Mouse (Mus musculus): Measurements from ENCODE around the gene Nt5dc1. TPM values are rescaled to one million over a fixed set of nuclear protein-coding genes. Genes with fewer than 3 reads are reported as not detected.
A peak's percentile ranks its signal among the peaks of the same experiment; 100 is the strongest.
"Not testable (repeated sequence)": the region's sequence is repeated elsewhere in the genome, so short reads cannot be mapped to it uniquely, and the experiment has no call there.

Nt5dc1 gene
- polyA plus RNA-seq (2011; ENCODE audit: insufficient read depth, insufficient read length, low replicate concordance, missing spikeins): 4.8 and 7.3 TPM in 2 replicates

- WGBS: under 1% methylated on average over 49 of the region's 49 CpGs
- no peaks in the 10 kb centered on the region; the same call in none of the 2 replicates for H3K4me1 ChIP-seq (ENCODE audit: control insufficient read depth, insufficient read depth, low read length)
- H3K27ac ChIP-seq (ENCODE audit: control insufficient read depth, insufficient read depth, low read depth, low read length, poor library complexity): peak within 1 kb of the TSS; percentile 97
- peak within 1 kb of the TSS; percentile 79 for H3K4me3 ChIP-seq (replicated peaks; ENCODE audit: control insufficient read depth, low read depth, low read length)
- no peak for TF ChIP-seq CTCF (IDR thresholded peaks at IDR 0.05; ENCODE audit: control insufficient read depth, insufficient read depth, low read length)
- peak; percentile 81; the same call in 1 of the 2 replicates for TF ChIP-seq POLR2A (IDR thresholded peaks at IDR 0.05; ENCODE audit: borderline replicate concordance, control insufficient read depth, low read depth, low read length)
Measured at GRCm38 (mm10) chr10:34418204-34418756, at the start of gene Nt5dc1. Nt5dc1 (minus strand) TSS chr10:34418552.

GRCm38 (mm10) chr10:34464321-34464720 lies 46.0 kb upstream of the Nt5dc1 start:
- WGBS: 81% methylated on average over 4 of the region's 4 CpGs
- TF ChIP-seq POLR2A (IDR thresholded peaks at IDR 0.05; ENCODE audit: borderline replicate concordance, control insufficient read depth, low read depth, low read length) (no peak), CTCF (IDR thresholded peaks at IDR 0.05; ENCODE audit: control insufficient read depth, insufficient read depth, low read length) (no peak)
- no peaks in the 10 kb centered on the region for H3K4me1 ChIP-seq (ENCODE audit: control insufficient read depth, insufficient read depth, low read length)
- no peak overlapping the region for H3K27ac ChIP-seq (ENCODE audit: control insufficient read depth, insufficient read depth, low read depth, low read length, poor library complexity)
- no peak overlapping the region for H3K4me3 ChIP-seq (replicated peaks; ENCODE audit: control insufficient read depth, low read depth, low read length)

- no peak for TF ChIP-seq POLR2A (IDR thresholded peaks at IDR 0.05; ENCODE audit: borderline replicate concordance, control insufficient read depth, low read depth, low read length)
- no peak for TF ChIP-seq CTCF (IDR thresholded peaks at IDR 0.05; ENCODE audit: control insufficient read depth, insufficient read depth, low read length)
- Histone ChIP-seq H3K4me1 (ENCODE audit: control insufficient read depth, insufficient read depth, low read length) (no peaks in the 10 kb centered on the region), H3K27ac (ENCODE audit: control insufficient read depth, insufficient read depth, low read depth, low read length, poor library complexity) (no peak overlapping the region), H3K4me3 (replicated peaks; ENCODE audit: control insufficient read depth, low read depth, low read length) (no peak overlapping the region)
- WGBS: 69% methylated on average over 4 of the region's 4 CpGs
Measured at GRCm38 (mm10) chr10:34461451-34461850, 43.1 kb upstream of the Nt5dc1 start.

- Histone ChIP-seq H3K4me1 (ENCODE audit: control insufficient read depth, insufficient read depth, low read length) (no peaks in the 10 kb centered on the region), H3K4me3 (replicated peaks; ENCODE audit: control insufficient read depth, low read depth, low read length) (no peak overlapping the region), H3K27ac (ENCODE audit: control insufficient read depth, insufficient read depth, low read depth, low read length, poor library complexity) (no peak overlapping the region)
- WGBS: 63% methylated on average over 1 of the region's 1 CpGs
- no peak for TF ChIP-seq POLR2A (IDR thresholded peaks at IDR 0.05; ENCODE audit: borderline replicate concordance, control insufficient read depth, low read depth, low read length)
- TF ChIP-seq CTCF (IDR thresholded peaks at IDR 0.05; ENCODE audit: control insufficient read depth, insufficient read depth, low read length): no peak
Measured at GRCm38 (mm10) chr10:34449469-34449868, 31.1 kb upstream of the Nt5dc1 start.

GRCm38 (mm10) chr10:34434191-34434590 lies 15.8 kb upstream of the Nt5dc1 start:
- H3K4me1 ChIP-seq (ENCODE audit: control insufficient read depth, insufficient read depth, low read length); H3K27ac ChIP-seq (ENCODE audit: control insufficient read depth, insufficient read depth, low read depth, low read length, poor library complexity); H3K4me3 ChIP-seq (replicated peaks; ENCODE audit: control insufficient read depth, low read depth, low read length): not testable (repeated sequence)
- 84% methylated on average over 6 of the region's 14 CpGs for WGBS

GRCm38 (mm10) chr10:34431783-34432182 lies 13.4 kb upstream of the Nt5dc1 start:
- H3K27ac ChIP-seq (ENCODE audit: control insufficient read depth, insufficient read depth, low read depth, low read length, poor library complexity): no peak overlapping the region
- H3K4me3 ChIP-seq (replicated peaks; ENCODE audit: control insufficient read depth, low read depth, low read length): no peak overlapping the region
- no peaks in the 10 kb centered on the region for H3K4me1 ChIP-seq (ENCODE audit: control insufficient read depth, insufficient read depth, low read length)
- TF ChIP-seq POLR2A (IDR thresholded peaks at IDR 0.05; ENCODE audit: borderline replicate concordance, control insufficient read depth, low read depth, low read length) (no peak), CTCF (IDR thresholded peaks at IDR 0.05; ENCODE audit: control insufficient read depth, insufficient read depth, low read length) (no peak)

GRCm38 (mm10) chr10:34418794-34419193 lies 442 bp upstream of the Nt5dc1 start:
- H3K27ac ChIP-seq (ENCODE audit: control insufficient read depth, insufficient read depth, low read depth, low read length, poor library complexity): not testable (repeated sequence)
- WGBS: 54% methylated on average over 4 of the region's 4 CpGs

GRCm38 (mm10) chr10:34399267-34399666 lies 19.1 kb downstream of the Nt5dc1 start:
- H3K27ac ChIP-seq (ENCODE audit: control insufficient read depth, insufficient read depth, low read depth, low read length, poor library complexity): no peak overlapping the region
- H3K4me3 ChIP-seq (replicated peaks; ENCODE audit: control insufficient read depth, low read depth, low read length): no peak overlapping the region
- H3K4me1 ChIP-seq (ENCODE audit: control insufficient read depth, insufficient read depth, low read length): no peaks in the 10 kb centered on the region
- TF ChIP-seq CTCF (IDR thresholded peaks at IDR 0.05; ENCODE audit: control insufficient read depth, insufficient read depth, low read length) (no peak), POLR2A (IDR thresholded peaks at IDR 0.05; ENCODE audit: borderline replicate concordance, control insufficient read depth, low read depth, low read length) (no peak)

More at GRCm38 (mm10) chr10:34418794-34419193, 442 bp upstream of the Nt5dc1 start:
- not testable (repeated sequence) for H3K4me1 ChIP-seq (ENCODE audit: control insufficient read depth, insufficient read depth, low read length)
- H3K4me3 ChIP-seq (replicated peaks; ENCODE audit: control insufficient read depth, low read depth, low read length): peak overlapping the region; percentile 67

- Histone ChIP-seq H3K4me1 (ENCODE audit: control insufficient read depth, insufficient read depth, low read length) (no peaks in the 10 kb centered on the region), H3K4me3 (replicated peaks; ENCODE audit: control insufficient read depth, low read depth, low read length) (no peak overlapping the region), H3K27ac (ENCODE audit: control insufficient read depth, insufficient read depth, low read depth, low read length, poor library complexity) (no peak overlapping the region)
- 85% methylated on average over 4 of the region's 4 CpGs for WGBS
- TF ChIP-seq CTCF (IDR thresholded peaks at IDR 0.05; ENCODE audit: control insufficient read depth, insufficient read depth, low read length) (no peak), POLR2A (IDR thresholded peaks at IDR 0.05; ENCODE audit: borderline replicate concordance, control insufficient read depth, low read depth, low read length) (no peak)
Measured at GRCm38 (mm10) chr10:34396959-34397358, 21.4 kb downstream of the Nt5dc1 start.

Measured in bone marrow, adult 2 months (tissue).